ENCODE assay signal across 18 mouse cellular contexts in genomic region chr15:5511046-5511445, GRCm38 (mm10).
"Had no signal": no experiment of that assay in that cellular context is flagged by ENCODE, and none has a peak within 500 bp of the region (broad histone marks: within the 10 kb centered on the region; RNA-seq: fewer than 3 reads in every experiment).

No protein-coding gene starts in this region.

- H3K9ac ChIP-seq: liver, embryonic 15.5 days; lung, embryonic 14.5 days; midbrain, embryonic 15.5 days; neural tube, embryonic 13.5 days had no signal

- H3K9me3 ChIP-seq: liver, embryonic 15.5 days; megakaryocyte, embryonic 14.5 days; midbrain, embryonic 15.5 days; neural tube, embryonic 13.5 days had no signal

- H3K4me2 ChIP-seq: liver, embryonic 11.5 days; liver, embryonic 15.5 days; lung, embryonic 14.5 days; midbrain, embryonic 11.5 days; midbrain, embryonic 15.5 days; neural tube, embryonic 13.5 days had no signal

- H3K36me3 ChIP-seq: liver, embryonic 15.5 days; midbrain, embryonic 15.5 days; neural tube, embryonic 13.5 days had no signal

- H3K27me3 ChIP-seq: liver, embryonic 15.5 days; megakaryocyte, embryonic 14.5 days; midbrain, embryonic 15.5 days; neural tube, embryonic 13.5 days had no signal

- DNase-seq: kidney, adult 11 months; kidney, adult 9 months; kidney, postnatal 10 days; kidney, postnatal 4 days; left cerebral cortex, postnatal 4 days; lung, embryonic 14.5 days; lung, postnatal 10 days; lung, postnatal 4 days; retina, postnatal 1 day; right cerebral cortex, postnatal 25 days had no signal

- H3K4me3 ChIP-seq: layer of hippocampus, adult 2 months; liver, embryonic 15.5 days; megakaryocyte, embryonic 14.5 days; midbrain, embryonic 15.5 days; neural tube, embryonic 13.5 days had no signal

- ATAC-seq: midbrain, embryonic 15.5 days had no signal

- H3K4me1 ChIP-seq: liver, embryonic 15.5 days; midbrain, embryonic 15.5 days; neural tube, embryonic 13.5 days had no signal

- H3K27ac ChIP-seq: layer of hippocampus, adult 2 months; liver, embryonic 15.5 days; midbrain, embryonic 15.5 days; neural tube, embryonic 13.5 days; stomach, postnatal 0 days had no signal
